Mouse (Mus musculus): Measurements from ENCODE around the gene Rnase11.
A peak's percentile ranks its signal among the peaks of the same experiment; 100 is the strongest.
"Not testable (repeated sequence)": the region's sequence is repeated elsewhere in the genome, so short reads cannot be mapped to it uniquely, and the experiment has no call there.

Rnase11 gene

GRCm38 (mm10) chr14:51079180-51079579 lies 29.2 kb upstream of the Rnase11 start:
- DNase-seq = no peak

- DNase-seq = no peak
Observed at GRCm38 (mm10) chr14:51074335-51074734, 24.4 kb upstream of the Rnase11 start, which contains the start of gene Olfr750. Olfr750 (minus strand) TSS chr14:51074435.

DNA sequence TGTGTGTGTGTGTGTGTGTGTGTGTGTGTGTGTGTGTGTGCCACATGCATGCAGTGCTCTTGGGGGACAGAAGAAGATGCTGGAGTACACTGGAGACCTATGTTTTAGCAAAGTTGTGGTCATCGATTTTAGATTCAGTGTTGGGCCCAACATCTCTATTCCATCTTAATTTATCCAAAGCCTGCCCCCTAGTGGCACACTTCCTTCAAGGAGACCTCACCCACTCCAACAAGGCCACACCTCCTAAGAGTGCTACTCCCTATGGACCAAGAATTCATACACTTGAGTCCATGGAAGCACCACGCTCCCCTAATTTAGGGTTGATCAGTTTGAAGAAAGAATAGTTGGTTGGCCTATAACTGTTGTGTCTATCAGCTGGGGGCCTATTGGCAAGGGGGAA lies 19.7 kb upstream of the Rnase11 start:
- DNase-seq = no peak

GRCm38 (mm10) chr14:51068956-51069355 lies 19.0 kb upstream of the Rnase11 start:
- no peak for DNase-seq

- no peak for DNase-seq
Observed at GRCm38 (mm10) chr14:51060761-51061160, 10.8 kb upstream of the Rnase11 start.

DNA sequence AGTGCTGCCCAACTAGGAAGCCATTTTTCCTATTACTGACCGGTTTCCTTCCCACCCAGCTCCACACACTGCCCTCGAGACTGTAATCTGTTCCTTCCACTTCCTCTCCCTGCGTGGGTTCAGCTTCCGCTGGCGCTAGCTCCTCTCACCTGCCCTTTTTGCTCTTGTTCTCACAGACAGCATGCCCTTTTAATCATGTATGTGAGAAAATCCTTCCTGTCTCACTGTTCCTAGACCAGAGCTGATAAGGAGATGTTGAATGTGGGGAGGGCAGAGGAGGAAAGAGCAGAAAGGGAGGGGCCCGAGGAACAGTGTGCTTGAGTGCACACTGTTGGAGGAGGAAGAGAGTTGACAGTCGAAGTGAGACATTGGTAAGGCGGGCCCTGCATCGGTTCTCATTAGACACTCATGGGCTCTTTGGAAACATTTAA lies 7.5 kb upstream of the Rnase11 start, which contains the start of gene Rnase12:
Gene Rnase12, minus strand, starts transcription at position 261 of the 431 bp plus-strand sequence.
- DNase-seq = no peak

GRCm38 (mm10) chr14:51054243-51055237 lies 4.6 kb upstream of the Rnase11 start:
- DNase-seq = no peak

DNA sequence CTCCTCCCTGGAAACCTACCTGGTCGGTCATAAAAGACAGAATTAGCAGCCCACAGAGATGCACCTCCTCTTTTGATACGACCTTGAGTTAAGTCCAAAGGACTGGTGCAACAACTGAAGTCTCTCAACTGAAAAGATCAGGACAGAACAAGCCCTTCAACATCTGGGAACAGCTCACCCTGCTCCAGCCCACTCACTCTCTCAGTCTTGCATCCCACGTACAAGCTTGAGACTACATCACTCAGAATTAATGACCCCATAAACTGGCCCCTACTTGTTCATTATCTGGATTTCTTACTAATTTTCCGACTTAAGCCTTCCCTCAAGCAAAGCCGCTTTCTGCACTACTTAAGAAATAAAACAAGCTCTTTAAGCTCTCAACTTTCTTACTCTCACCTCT lies 3.2 kb upstream of the Rnase11 start:
- no peak for DNase-seq

GRCm38 (mm10) chr14:51051941-51052340 lies 2.0 kb upstream of the Rnase11 start:
- no peak for DNase-seq

DNA sequence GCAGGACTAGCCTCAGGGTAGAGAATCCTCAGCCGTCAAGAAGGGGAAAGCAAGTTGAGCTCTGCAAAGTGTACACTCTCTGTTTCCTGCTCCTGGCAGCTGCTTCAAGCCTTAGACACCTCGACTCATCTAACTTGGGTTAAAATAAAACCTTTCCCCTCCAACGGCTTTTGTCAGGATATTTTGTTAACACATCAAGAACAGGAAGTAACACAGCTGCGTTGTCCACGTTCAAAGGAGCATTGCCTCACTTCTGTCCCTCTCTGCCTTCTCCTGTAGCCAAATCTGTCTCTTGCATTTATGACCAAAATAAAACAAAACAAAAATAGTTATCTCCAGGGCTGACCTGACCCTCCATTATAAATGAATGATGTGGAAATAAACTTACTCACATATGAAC lies 2.1 kb downstream of the Rnase11 start:
- DNase-seq = no peak

DNA sequence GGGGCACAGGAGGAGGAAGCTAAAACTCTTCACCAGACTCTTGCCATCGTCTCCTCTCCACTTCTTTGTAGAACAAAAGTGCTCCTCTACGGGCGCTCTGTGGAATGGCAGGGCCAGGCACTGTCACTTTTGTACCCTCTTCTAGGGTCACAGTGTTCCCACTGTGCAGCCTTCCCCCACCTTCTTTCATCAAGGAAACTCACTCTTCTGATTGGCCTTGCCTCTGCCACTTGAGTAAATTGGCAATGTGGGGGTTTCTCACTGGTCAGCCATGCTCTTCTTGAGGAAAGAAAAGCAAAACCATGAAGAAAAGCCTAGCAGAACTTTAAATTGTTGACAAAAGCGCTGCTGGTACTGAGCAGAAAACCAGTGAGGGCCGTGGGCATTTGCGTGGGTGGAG lies 8.2 kb downstream of the Rnase11 start, which contains the start of gene Rnase9:
Gene Rnase9, minus strand, starts transcription at position 101 of the 400 bp plus-strand sequence.
- no peak for DNase-seq

DNA sequence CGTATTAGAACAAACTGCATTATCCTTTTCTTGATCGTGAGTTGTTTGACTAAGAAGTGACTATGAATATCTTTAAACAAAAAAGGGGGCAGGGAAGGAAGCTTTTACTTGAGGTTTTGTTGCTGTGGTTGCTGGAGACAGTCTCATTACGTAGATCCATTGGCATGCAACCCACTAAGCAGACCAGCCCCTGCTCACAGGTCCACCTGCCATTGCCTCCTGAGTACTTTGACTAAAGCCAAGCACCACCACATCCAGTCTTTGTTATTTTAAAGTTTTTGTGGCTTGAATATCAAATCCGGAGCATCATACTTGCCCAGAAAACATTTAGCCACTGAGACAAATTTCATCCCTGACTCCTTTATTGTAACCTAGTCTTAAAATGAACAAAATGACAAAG lies 13.7 kb downstream of the Rnase11 start:
- DNase-seq = no peak

DNA sequence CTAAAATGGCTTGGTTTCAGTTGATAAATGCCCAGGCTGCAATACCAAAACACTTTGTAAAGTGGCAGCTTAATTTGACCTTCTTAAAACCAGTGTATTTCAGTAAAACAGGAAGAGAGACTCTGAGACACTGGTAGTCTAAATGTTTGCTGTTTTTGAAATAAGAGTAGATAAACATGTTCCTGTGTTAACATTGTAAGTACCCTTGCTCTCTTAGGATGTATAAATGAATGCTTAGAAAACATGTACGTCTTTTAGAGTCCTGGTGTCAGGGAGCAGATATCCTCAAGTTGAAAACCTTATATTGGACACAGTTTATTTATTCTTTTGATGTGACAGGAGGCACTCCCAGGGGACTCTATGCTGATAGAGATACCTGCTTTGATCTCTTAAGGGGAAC lies 14.8 kb downstream of the Rnase11 start:
- DNase-seq = no peak

- DNase-seq = no peak
Observed at GRCm38 (mm10) chr14:51027387-51028155, 22.4 kb downstream of the Rnase11 start.

GRCm38 (mm10) chr14:51026391-51027133 lies 23.4 kb downstream of the Rnase11 start:
- DNase-seq = peak; percentile 46

DNA sequence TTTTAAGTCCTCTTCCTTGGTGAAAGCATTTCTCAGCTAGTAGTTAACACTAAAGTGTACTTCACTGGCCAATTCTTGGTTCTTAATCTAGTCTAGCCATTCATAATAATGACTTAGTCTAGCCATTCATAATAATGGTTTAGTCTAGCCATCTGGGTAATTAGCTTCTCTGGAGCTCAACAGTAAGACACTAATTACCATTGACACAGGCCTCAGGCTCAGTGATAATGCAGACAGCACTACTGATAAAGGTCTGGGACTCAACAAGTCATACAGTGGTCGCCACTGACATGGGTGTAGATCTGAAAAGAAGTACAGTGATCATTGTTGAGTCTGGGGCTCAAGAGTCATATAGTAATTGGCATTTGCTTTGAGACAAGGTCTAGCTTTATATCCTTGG lies 25.1 kb downstream of the Rnase11 start:
- no peak for DNase-seq

DNA sequence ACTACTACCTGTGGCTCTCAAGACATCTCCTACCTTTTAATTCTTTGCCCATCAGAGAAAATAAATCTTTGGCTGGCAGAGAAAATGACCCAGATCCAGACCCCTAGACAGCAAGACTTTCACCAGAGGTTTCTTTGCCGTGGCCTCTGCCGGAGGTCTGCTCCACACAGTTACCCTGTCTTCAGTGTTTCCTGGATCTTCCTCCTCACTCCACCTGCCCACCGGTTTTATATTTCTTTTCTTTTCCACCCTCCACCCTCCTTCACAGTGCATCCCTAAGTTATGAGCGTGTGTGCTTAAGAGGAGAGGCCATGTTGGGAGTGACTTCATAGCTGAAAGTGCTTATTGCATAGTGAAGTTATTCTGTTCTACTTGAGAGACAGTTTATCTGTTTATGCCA lies 26.5 kb downstream of the Rnase11 start:
- no peak for DNase-seq

GRCm38 (mm10) chr14:51017256-51017655 lies 32.7 kb downstream of the Rnase11 start:
- DNase-seq = no peak

DNA sequence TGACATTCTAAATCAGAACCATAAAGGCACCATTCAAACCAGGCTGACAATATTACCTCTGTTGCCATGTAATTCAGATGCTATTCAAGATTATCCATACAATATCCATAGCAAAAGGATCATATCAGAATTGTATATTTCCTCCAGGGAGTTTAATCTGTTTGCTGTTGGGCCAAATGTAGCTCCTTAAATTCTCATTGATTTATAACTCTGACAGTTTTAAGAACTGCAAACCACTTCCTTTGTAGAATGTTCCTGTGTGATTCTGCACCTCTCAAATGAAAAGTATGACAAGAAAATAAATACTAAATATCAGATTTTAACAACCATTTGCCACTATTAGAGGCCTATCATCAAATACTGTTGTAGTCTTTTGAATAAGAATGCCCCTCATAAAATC lies 34.2 kb downstream of the Rnase11 start:
- no peak for DNase-seq

GRCm38 (mm10) chr14:51014724-51015123 lies 35.2 kb downstream of the Rnase11 start:
- not testable (repeated sequence) for DNase-seq

DNA sequence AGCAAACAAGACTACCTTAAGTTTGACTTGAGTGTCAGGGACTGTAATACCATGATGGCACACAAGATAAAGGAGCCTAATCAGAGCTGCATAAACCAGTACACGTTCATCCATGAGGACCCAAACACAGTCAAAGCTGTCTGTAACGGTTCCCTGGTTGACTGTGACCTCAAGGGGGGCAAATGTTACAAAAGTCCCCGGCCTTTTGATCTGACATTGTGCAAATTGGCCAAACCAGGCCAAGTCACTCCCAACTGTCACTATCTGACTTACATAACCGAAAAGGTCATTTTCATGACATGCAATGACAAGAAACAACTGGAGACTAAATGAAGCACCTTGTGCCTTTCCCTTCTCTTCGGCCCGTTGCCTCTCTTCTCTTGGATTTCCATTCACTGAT lies 40.4 kb downstream of the Rnase11 start:
- no peak for DNase-seq

DNA sequence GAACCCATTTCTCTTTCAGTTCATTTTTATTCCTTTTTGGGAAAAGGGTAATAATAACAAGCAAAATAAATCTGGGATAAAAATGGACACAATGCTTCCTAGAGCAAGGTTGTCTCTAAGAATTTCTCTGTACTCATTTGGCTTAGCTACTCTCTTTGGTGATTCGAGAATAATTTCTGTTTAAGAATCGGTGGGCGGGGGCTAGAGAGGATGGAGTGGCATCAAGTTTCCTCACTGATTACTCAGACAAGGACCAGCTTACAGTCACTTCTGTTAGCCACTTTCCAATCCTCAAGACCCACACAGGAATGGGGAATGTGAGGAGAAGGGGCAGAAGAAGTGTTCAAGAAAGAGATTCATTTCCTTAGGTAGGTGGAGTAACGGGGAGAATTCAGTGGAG lies 41.2 kb downstream of the Rnase11 start:
- no peak for DNase-seq

Measured in layer of hippocampus, adult 9-11 months (tissue).